Mouse (Mus musculus) forebrain, embryonic 11.5 days (tissue): ENCODE results near the gene Jtb. TPM values are rescaled to one million over a fixed set of nuclear protein-coding genes. Genes with fewer than 3 reads are reported as not detected.
A peak's percentile ranks its signal among the peaks of the same experiment; 100 is the strongest.

Source experiments
- ATAC-seq: fragments of 200-750 bp; cut with Nextera tagmentation; replicated peaks from 2 replicates; pipeline ENCODE4 v1.8.0; 2017; ENCODE audit warnings: moderate TSS enrichment; ENCODE audit not compliant: low FRiP score
- DNase-seq: peaks from one replicate; pipeline ENCODE4 v3.0.0-alpha.2; 2017; ENCODE audit warnings: low spot score
- H3K27ac ChIP-seq: fragments of 300-500 bp; sonication (generic); 2 replicates; pipeline ENCODE4 v1.5.1; 2014; ENCODE audit warnings: low read depth, low read length
- H3K27me3 ChIP-seq: fragments of 300-500 bp; sonication (generic); 2 replicates; pipeline ENCODE4 v1.6.1; 2014; ENCODE audit warnings: mild to moderate bottlenecking, low read length, mixed read lengths; ENCODE audit not compliant: control insufficient read depth, insufficient read depth
- H3K36me3 ChIP-seq: fragments of 300-500 bp; sonication (generic); 2 replicates; pipeline ENCODE4 v1.6.1; 2014; ENCODE audit warnings: mild to moderate bottlenecking, low read length, moderate library complexity, mixed read lengths; ENCODE audit not compliant: control insufficient read depth, insufficient read depth
- H3K4me1 ChIP-seq: fragments of 300-500 bp; sonication (generic); replicated peaks from 2 replicates; pipeline ENCODE4 v1.6.1; 2014; ENCODE audit warnings: low read length, mixed read lengths; ENCODE audit not compliant: control insufficient read depth, insufficient read depth
- H3K4me2 ChIP-seq: fragments of 300-500 bp; sonication (generic); 2 replicates; pipeline ENCODE4 v1.6.1; 2014; ENCODE audit warnings: low read depth, mild to moderate bottlenecking, low read length, moderate library complexity, mixed read lengths; ENCODE audit not compliant: severe bottlenecking
- H3K4me3 ChIP-seq: fragments of 300-500 bp; sonication (generic); 2 replicates; pipeline ENCODE4 v1.5.1; 2014; ENCODE audit warnings: low read depth, low read length
- H3K9ac ChIP-seq: fragments of 300-500 bp; sonication (generic); 2 replicates; pipeline ENCODE4 v1.6.1; 2014; ENCODE audit warnings: low read length
- H3K9me3 ChIP-seq: fragments of 300-500 bp; sonication (generic); 2 replicates; pipeline ENCODE4 v1.6.1; 2016; ENCODE audit warnings: low read length, mixed read lengths; ENCODE audit not compliant: control insufficient read depth
- WGBS: fragments of 180-500 bp; shearing (Covaris S2); extraction: QIAGEN DNeasy Blood & Tissue Kit; methylation state at CpG from one replicate; pipeline ENCODE4 v1.1.7; 2014; 5-methylcytosine and 5-hydroxymethylcytosine counted together
- polyA plus RNA-seq: library from polyadenylated mRNA; unstranded; fragments of >200 nt; fragmentation: Nextera tagmentation; extraction: Ambion mirVana; gene quantifications from 2 replicates; pipeline ENCODE4 v1.2.1, GENCODE M21; 2014

The Jtb gene
- polyA plus RNA-seq, 1 experiment from 2014 or later = 110 TPM

- Histone ChIP-seq H3K4me3 (no peak overlapping the region), H3K9me3 (no peaks in the 10 kb centered on the region), H3K27me3 (no peaks in the 10 kb centered on the region), H3K4me2 (no peak overlapping the region), H3K36me3 (peaks cover 12% of the 10 kb centered on the region; the same call in 1 of the 2 replicates), H3K9ac (no peak overlapping the region), H3K27ac (no peak overlapping the region), H3K4me1 (peaks cover 12% of the 10 kb centered on the region; the same call in 1 of the 2 replicates)
- DNase-seq (no peak), ATAC-seq (no peak)
- 93% methylated on average over 5 of the region's 5 CpGs for WGBS
These were observed 31.8 kb downstream of the Jtb start for GRCm38 (mm10) chr3:90263121-90263771.

- ATAC-seq = no peak
- Histone ChIP-seq H3K27me3 (no peaks in the 10 kb centered on the region), H3K27ac (0 out of 2 replicates have a peak overlapping the region, but pooled peaks have one; percentile 15), H3K4me1 (peaks cover 12% of the 10 kb centered on the region; the same call in 1 of the 2 replicates), H3K4me3 (peak overlapping the region; percentile 90), H3K9ac (peak overlapping the region; percentile 94), H3K36me3 (peaks cover 8% of the 10 kb centered on the region; the same call in 1 of the 2 replicates), H3K4me2 (peak overlapping the region; percentile 69; the same call in 1 of the 2 replicates), H3K9me3 (no peaks in the 10 kb centered on the region)
- no peak for DNase-seq
- 34% methylated on average over 10 of the region's 10 CpGs for WGBS
These were observed 33.3 kb downstream of the Jtb start for GRCm38 (mm10) chr3:90264687-90265033.

GRCm38 (mm10) chr3:90265034-90265931, 33.9 kb downstream of the Jtb start, which contains the start of gene Dennd4b:
Gene Dennd4b, plus strand, starts transcription at chr3:90265185.
- H3K4me1 ChIP-seq = peaks cover 12% of the 10 kb centered on the region; the same call in 1 of the 2 replicates
- no peaks in the 10 kb centered on the region for H3K9me3 ChIP-seq
- DNase-seq (peak; percentile 95), ATAC-seq (peak; percentile 84)
- H3K27ac ChIP-seq = peak within 1 kb of the TSS; percentile 91
- peak within 1 kb of the TSS; percentile 94 for H3K9ac ChIP-seq
- under 1% methylated on average over 76 of the region's 87 CpGs for WGBS
- peaks cover 4% of the 10 kb centered on the region; the same call in 1 of the 2 replicates for H3K36me3 ChIP-seq
- peak within 1 kb of the TSS; percentile 69 for H3K4me2 ChIP-seq
- H3K4me3 ChIP-seq = peak within 1 kb of the TSS; percentile 90
- no peaks in the 10 kb centered on the region for H3K27me3 ChIP-seq

GRCm38 (mm10) chr3:90265932-90266741, 34.7 kb downstream of the Jtb start:
- Histone ChIP-seq H3K4me1 (peaks cover 12% of the 10 kb centered on the region; the same call in 1 of the 2 replicates), H3K27me3 (no peaks in the 10 kb centered on the region), H3K27ac (peak overlapping the region; percentile 91; the same call in 1 of the 2 replicates), H3K4me3 (peak overlapping the region; percentile 90), H3K9ac (peak overlapping the region; percentile 94), H3K36me3 (no peaks in the 10 kb centered on the region; the same call in 1 of the 2 replicates), H3K4me2 (peak overlapping the region; percentile 69), H3K9me3 (no peaks in the 10 kb centered on the region)
- DNase-seq (no peak), ATAC-seq (peak; percentile 42)
- 24% methylated on average over 16 of the region's 16 CpGs for WGBS

- ATAC-seq = no peak
These were observed 35.7 kb downstream of the Jtb start for GRCm38 (mm10) chr3:90266901-90267775.

GRCm38 (mm10) chr3:90268190-90268589, 36.8 kb downstream of the Jtb start:
- 96% methylated on average over 11 of the region's 11 CpGs for WGBS
- no peak for ATAC-seq

More at GRCm38 (mm10) chr3:90266901-90267775, 35.7 kb downstream of the Jtb start:
- Histone ChIP-seq H3K4me3 (no peak overlapping the region), H3K9ac (no peak overlapping the region; the same call in 1 of the 2 replicates), H3K27ac (no peak overlapping the region), H3K27me3 (no peaks in the 10 kb centered on the region), H3K36me3 (no peaks in the 10 kb centered on the region; the same call in 1 of the 2 replicates), H3K4me2 (no peak overlapping the region; the same call in 1 of the 2 replicates), H3K4me1 (peaks cover 12% of the 10 kb centered on the region; the same call in 1 of the 2 replicates), H3K9me3 (no peaks in the 10 kb centered on the region)
- 88% methylated on average over 20 of the region's 20 CpGs for WGBS
- no peak for DNase-seq

GRCm38 (mm10) chr3:90268971-90269370, 37.6 kb downstream of the Jtb start:
- ATAC-seq (no peak), DNase-seq (no peak)
- Histone ChIP-seq H3K27ac (no peak overlapping the region), H3K27me3 (no peaks in the 10 kb centered on the region), H3K9me3 (no peaks in the 10 kb centered on the region), H3K4me1 (peaks cover 12% of the 10 kb centered on the region; the same call in 1 of the 2 replicates), H3K4me3 (no peak overlapping the region), H3K4me2 (no peak overlapping the region), H3K36me3 (peaks cover 3% of the 10 kb centered on the region; the same call in 1 of the 2 replicates), H3K9ac (no peak overlapping the region)
- 90% methylated on average over 16 of the region's 16 CpGs for WGBS

More at GRCm38 (mm10) chr3:90268190-90268589, 36.8 kb downstream of the Jtb start:
- Histone ChIP-seq H3K27me3 (no peaks in the 10 kb centered on the region), H3K4me2 (no peak overlapping the region), H3K9ac (no peak overlapping the region), H3K36me3 (peaks cover 3% of the 10 kb centered on the region; the same call in 1 of the 2 replicates), H3K4me3 (no peak overlapping the region), H3K27ac (no peak overlapping the region), H3K9me3 (no peaks in the 10 kb centered on the region), H3K4me1 (peaks cover 12% of the 10 kb centered on the region; the same call in 1 of the 2 replicates)
- DNase-seq = no peak
